Mouse (Mus musculus) lung, postnatal 0 days (tissue): ENCODE data around the gene Dhx40. TPM values are rescaled to one million over a fixed set of nuclear protein-coding genes. Genes with fewer than 3 reads are reported as not detected.

Source experiments
- ATAC-seq: fragments of 200-750 bp; cut with Nextera tagmentation; 2 replicates; pipeline ENCODE4 v1.8.0; 2017; ENCODE audit warnings: moderate library complexity
- DNase-seq: peaks from one replicate; pipeline ENCODE4 v3.0.0-alpha.2; 2016; ENCODE audit warnings: low spot score
- H3K27ac ChIP-seq: fragments of 300-500 bp; sonication (generic); 2 replicates; pipeline ENCODE4 v1.5.1; 2014; ENCODE audit warnings: antibody characterized with exemption, mild to moderate bottlenecking, low read length, mixed read lengths
- H3K27me3 ChIP-seq: fragments of 300-500 bp; sonication (generic); replicated peaks from 2 replicates; pipeline ENCODE4 v1.6.1; 2014; ENCODE audit warnings: low read length, mixed read lengths; ENCODE audit not compliant: insufficient read depth
- H3K36me3 ChIP-seq: fragments of 300-500 bp; sonication (generic); 2 replicates; pipeline ENCODE4 v1.6.1; 2014; ENCODE audit warnings: low read length, mixed read lengths; ENCODE audit not compliant: insufficient read depth
- H3K4me1 ChIP-seq: fragments of 300-500 bp; sonication (generic); 2 replicates; pipeline ENCODE4 v1.6.1; 2014; ENCODE audit warnings: antibody characterized with exemption, low read depth, low read length, mixed read lengths; ENCODE audit not compliant: insufficient read depth
- H3K4me2 ChIP-seq: fragments of 300-500 bp; sonication (generic); replicated peaks from 2 replicates; pipeline ENCODE4 v1.6.1; 2014; ENCODE audit warnings: low read depth, mild to moderate bottlenecking, low read length, moderate library complexity, mixed read lengths
- H3K4me3 ChIP-seq: fragments of 300-500 bp; sonication (generic); 2 replicates; pipeline ENCODE4 v1.5.1; 2014; ENCODE audit warnings: low read depth, low read length
- H3K9ac ChIP-seq: fragments of 300-500 bp; sonication (generic); replicated peaks from 2 replicates; pipeline ENCODE4 v1.6.1; 2014; ENCODE audit warnings: low read depth, mild to moderate bottlenecking
- H3K9me3 ChIP-seq: fragments of 300-500 bp; sonication (generic); 2 replicates; pipeline ENCODE4 v1.6.1; 2016; ENCODE audit warnings: low read length, mixed read lengths
- CTCF ChIP-seq: IDR thresholded peaks from 2 replicates; pipeline ENCODE4 v1.5.1; 2016; ENCODE audit warnings: antibody characterized with exemption, mild to moderate bottlenecking
- EP300 ChIP-seq: IDR thresholded peaks from 2 replicates; pipeline ENCODE4 v1.6.1; 2016; ENCODE audit warnings: antibody characterized with exemption, mild to moderate bottlenecking, control low read depth
- WGBS: fragments of 180-500 bp; shearing (Covaris S2); extraction: QIAGEN DNeasy Blood & Tissue Kit; methylation state at CpG from one replicate; pipeline ENCODE4 v1.1.7; 2014; 5-methylcytosine and 5-hydroxymethylcytosine counted together
- polyA plus RNA-seq: library from polyadenylated mRNA; unstranded; fragments of >200 nt; fragmentation: Nextera tagmentation; extraction: Ambion mirVana; gene quantifications from 2 replicates; pipeline ENCODE4 v1.2.1, GENCODE M21; 2015

Dhx40 gene
- polyA plus RNA-seq, 1 experiment from 2014 or later = 18.9 TPM

- H3K4me3 ChIP-seq = no peak overlapping the region
- H3K36me3 ChIP-seq = peaks cover 21% of the 10 kb centered on the region
- ATAC-seq = no peak
- H3K27me3 ChIP-seq = no peaks in the 10 kb centered on the region
- no peaks in the 10 kb centered on the region for H3K9me3 ChIP-seq
- no peak overlapping the region for H3K9ac ChIP-seq
- TF ChIP-seq CTCF (no peak), EP300 (no peak)
- no peak overlapping the region for H3K4me2 ChIP-seq
- H3K27ac ChIP-seq = no peak overlapping the region
- no peak for DNase-seq
- H3K4me1 ChIP-seq = no peaks in the 10 kb centered on the region
These were observed 81.9 kb downstream of the Dhx40 start for GRCm38 (mm10) chr11:86725607-86726006.

GRCm38 (mm10) chr11:86724982-86725381 is 82.6 kb downstream of the Dhx40 start:
- DNase-seq = peak; percentile 67
- WGBS = 55% methylated on average over 7 of the region's 7 CpGs
- TF ChIP-seq CTCF (no peak), EP300 (0 out of 2 replicates have a peak, but pooled peaks have one; percentile 21)
- H3K27ac ChIP-seq = no peak overlapping the region; the same call in 1 of the 2 replicates
- peaks cover 25% of the 10 kb centered on the region; the same call in 1 of the 2 replicates for H3K36me3 ChIP-seq
- H3K4me1 ChIP-seq = no peaks in the 10 kb centered on the region
- H3K27me3 ChIP-seq = no peaks in the 10 kb centered on the region
- ATAC-seq = peak; percentile 78
- no peak overlapping the region for H3K4me2 ChIP-seq
- H3K4me3 ChIP-seq = no peak overlapping the region
- H3K9ac ChIP-seq = no peak overlapping the region
- H3K9me3 ChIP-seq = no peaks in the 10 kb centered on the region

GRCm38 (mm10) chr11:86724004-86724403 is 83.5 kb downstream of the Dhx40 start:
- H3K27me3 ChIP-seq = no peaks in the 10 kb centered on the region
- DNase-seq (peak; percentile 60), ATAC-seq (peak; percentile 41; the same call in 1 of the 2 replicates)
- H3K9ac ChIP-seq = no peak overlapping the region
- H3K4me1 ChIP-seq = no peaks in the 10 kb centered on the region
- H3K4me3 ChIP-seq = no peak overlapping the region
- no peak overlapping the region for H3K27ac ChIP-seq
- WGBS = 62% methylated on average over 3 of the region's 3 CpGs
- no peaks in the 10 kb centered on the region for H3K9me3 ChIP-seq
- H3K36me3 ChIP-seq = peaks cover 28% of the 10 kb centered on the region; the same call in 1 of the 2 replicates
- H3K4me2 ChIP-seq = no peak overlapping the region
- TF ChIP-seq EP300 (0 out of 2 replicates have a peak, but pooled peaks have one; percentile 26), CTCF (no peak)

- no peak overlapping the region for H3K27ac ChIP-seq
These were observed 88.2 kb downstream of the Dhx40 start for GRCm38 (mm10) chr11:86719390-86719789.

More at GRCm38 (mm10) chr11:86719390-86719789, 88.2 kb downstream of the Dhx40 start:
- no peaks in the 10 kb centered on the region for H3K4me1 ChIP-seq
- no peaks in the 10 kb centered on the region for H3K27me3 ChIP-seq
- DNase-seq (no peak), ATAC-seq (no peak)
- no peak overlapping the region for H3K4me3 ChIP-seq
- H3K4me2 ChIP-seq = no peak overlapping the region
- H3K9ac ChIP-seq = no peak overlapping the region
- H3K9me3 ChIP-seq = no peaks in the 10 kb centered on the region
- TF ChIP-seq CTCF = no peak
- no peak for TF ChIP-seq EP300
- 91% methylated on average over 8 of the region's 8 CpGs for WGBS
- peaks cover 32% of the 10 kb centered on the region; the same call in 1 of the 2 replicates for H3K36me3 ChIP-seq

Other genes with a start within 250 kb of the Dhx40 start
- 181 and 202 TPM in 2 replicates for gene Vmp1, start 123.9 kb downstream of the Dhx40 start, polyA plus RNA-seq
- gene Ptrh2, start 123.8 kb downstream of the Dhx40 start, polyA plus RNA-seq = 11.7 and 12.2 TPM in 2 replicates
- gene Cltc, start 50.2 kb downstream of the Dhx40 start, polyA plus RNA-seq = 63.7 and 67.7 TPM in 2 replicates
- gene Ypel2, start 186.0 kb upstream of the Dhx40 start, polyA plus RNA-seq = 8.5 and 9.5 TPM in 2 replicates